Mouse (Mus musculus): ENCODE measurements around the gene Tll1. TPM values are rescaled to one million over a fixed set of nuclear protein-coding genes. Genes with fewer than 3 reads are reported as not detected.

Gene Tll1
- polyA plus RNA-seq, 1 experiment: 0.01 TPM

GRCm38 (mm10) chr8:64204167-64204566 lies 1.9 kb downstream of the Tll1 start:
- no peak overlapping the region for H3ac ChIP-seq (ENCODE audit: control insufficient read depth, insufficient read length)
- no peaks in the 10 kb centered on the region for H3K79me2 ChIP-seq (ENCODE audit: control insufficient read depth, insufficient read depth)
- peaks cover 19% of the 10 kb centered on the region for H3K27me3 ChIP-seq (ENCODE audit: control insufficient read depth, insufficient read depth, insufficient read length)
- no peaks in the 10 kb centered on the region for H3K36me3 ChIP-seq (ENCODE audit: control insufficient read depth, insufficient read depth)
- TF ChIP-seq SRF (IDR thresholded peaks at IDR 0.05; ENCODE audit: control insufficient read depth, insufficient read length, low read depth) (no peak), REST (IDR thresholded peaks at IDR 0.05; ENCODE audit: insufficient read depth, insufficient read length) (no peak), USF1 (IDR thresholded peaks at IDR 0.05; ENCODE audit: low read depth) (no peak), MYOG (IDR thresholded peaks at IDR 0.05; ENCODE audit: control insufficient read depth in 1 of 3, insufficient read depth in 1 of 3, insufficient read length in 2 of 3, low read depth in 2 of 3) (no peak), CEBPB (IDR thresholded peaks at IDR 0.05; ENCODE audit: insufficient read depth, poor library complexity, severe bottlenecking) (no peak), POLR2AphosphoS2 (IDR thresholded peaks at IDR 0.05; ENCODE audit: insufficient read length, low read depth) (no peak), TCF3 (IDR thresholded peaks at IDR 0.05; ENCODE audit: insufficient read length, low read depth) (no peak), E2F4 (IDR thresholded peaks at IDR 0.05; ENCODE audit: insufficient read depth) (no peak)
- H3K4me2 ChIP-seq (ENCODE audit: low read depth): no peak overlapping the region
- no peak overlapping the region for H3K4me3 ChIP-seq

- no peak overlapping the region for H3ac ChIP-seq (ENCODE audit: control insufficient read depth, insufficient read length)
- TF ChIP-seq E2F4 (IDR thresholded peaks at IDR 0.05; ENCODE audit: insufficient read depth) (no peak), MYOG (IDR thresholded peaks at IDR 0.05; ENCODE audit: control insufficient read depth in 1 of 3, insufficient read depth in 1 of 3, insufficient read length in 2 of 3, low read depth in 2 of 3) (no peak), SRF (IDR thresholded peaks at IDR 0.05; ENCODE audit: control insufficient read depth, insufficient read length, low read depth) (no peak), USF1 (IDR thresholded peaks at IDR 0.05; ENCODE audit: low read depth) (no peak), TCF3 (IDR thresholded peaks at IDR 0.05; ENCODE audit: insufficient read length, low read depth) (no peak), MAX (IDR thresholded peaks at IDR 0.05; ENCODE audit: low read depth) (no peak), POLR2AphosphoS2 (IDR thresholded peaks at IDR 0.05; ENCODE audit: insufficient read length, low read depth) (no peak), MYOD1 (IDR thresholded peaks at IDR 0.05; ENCODE audit: control insufficient read depth in 1 of 3, insufficient read length in 2 of 3, low read depth in 2 of 3) (no peak), CEBPB (IDR thresholded peaks at IDR 0.05; ENCODE audit: insufficient read depth, poor library complexity, severe bottlenecking) (no peak), POLR2A (IDR thresholded peaks at IDR 0.05; ENCODE audit: insufficient read length, low read depth) (no peak), TCF12 (IDR thresholded peaks at IDR 0.05; ENCODE audit: insufficient read depth, poor library complexity, severe bottlenecking) (no peak), REST (IDR thresholded peaks at IDR 0.05; ENCODE audit: insufficient read depth, insufficient read length) (no peak)
- no peaks in the 10 kb centered on the region for H3K36me3 ChIP-seq (ENCODE audit: control insufficient read depth, insufficient read depth)
- H3K79me2 ChIP-seq (ENCODE audit: control insufficient read depth, insufficient read depth): no peaks in the 10 kb centered on the region
- H3K4me2 ChIP-seq (ENCODE audit: low read depth): no peak overlapping the region
- no peaks in the 10 kb centered on the region for H3K27me3 ChIP-seq (ENCODE audit: control insufficient read depth, insufficient read depth, insufficient read length)
- H3K4me3 ChIP-seq: no peak overlapping the region
Measured at GRCm38 (mm10) chr8:64198326-64198725, 7.7 kb downstream of the Tll1 start.

GRCm38 (mm10) chr8:64193421-64193820 lies 12.7 kb downstream of the Tll1 start:
- Histone ChIP-seq H3K79me2 (ENCODE audit: control insufficient read depth, insufficient read depth) (no peaks in the 10 kb centered on the region), H3K36me3 (ENCODE audit: control insufficient read depth, insufficient read depth) (no peaks in the 10 kb centered on the region), H3K4me3 (no peak overlapping the region), H3ac (ENCODE audit: control insufficient read depth, insufficient read length) (no peak overlapping the region), H3K27me3 (ENCODE audit: control insufficient read depth, insufficient read depth, insufficient read length) (no peaks in the 10 kb centered on the region), H3K4me2 (ENCODE audit: low read depth) (no peak overlapping the region)
- TF ChIP-seq REST (IDR thresholded peaks at IDR 0.05; ENCODE audit: insufficient read depth, insufficient read length) (no peak), SRF (IDR thresholded peaks at IDR 0.05; ENCODE audit: control insufficient read depth, insufficient read length, low read depth) (no peak), CEBPB (IDR thresholded peaks at IDR 0.05; ENCODE audit: insufficient read depth, poor library complexity, severe bottlenecking) (no peak), MYOD1 (IDR thresholded peaks at IDR 0.05; ENCODE audit: control insufficient read depth in 1 of 3, insufficient read length in 2 of 3, low read depth in 2 of 3) (no peak), POLR2AphosphoS2 (IDR thresholded peaks at IDR 0.05; ENCODE audit: insufficient read length, low read depth) (no peak), USF1 (IDR thresholded peaks at IDR 0.05; ENCODE audit: low read depth) (no peak), MYOG (IDR thresholded peaks at IDR 0.05; ENCODE audit: control insufficient read depth in 1 of 3, insufficient read depth in 1 of 3, insufficient read length in 2 of 3, low read depth in 2 of 3) (no peak), E2F4 (IDR thresholded peaks at IDR 0.05; ENCODE audit: insufficient read depth) (no peak), MAX (IDR thresholded peaks at IDR 0.05; ENCODE audit: low read depth) (no peak), TCF12 (IDR thresholded peaks at IDR 0.05; ENCODE audit: insufficient read depth, poor library complexity, severe bottlenecking) (no peak), POLR2A (IDR thresholded peaks at IDR 0.05; ENCODE audit: insufficient read length, low read depth) (no peak), TCF3 (IDR thresholded peaks at IDR 0.05; ENCODE audit: insufficient read length, low read depth) (no peak)

- no peaks in the 10 kb centered on the region for H3K79me2 ChIP-seq (ENCODE audit: control insufficient read depth, insufficient read depth)
- no peaks in the 10 kb centered on the region for H3K27me3 ChIP-seq (ENCODE audit: control insufficient read depth, insufficient read depth, insufficient read length)
Measured at GRCm38 (mm10) chr8:64187881-64188280, 18.2 kb downstream of the Tll1 start.

More at GRCm38 (mm10) chr8:64187881-64188280, 18.2 kb downstream of the Tll1 start:
- H3ac ChIP-seq (ENCODE audit: control insufficient read depth, insufficient read length): no peak overlapping the region
- H3K4me3 ChIP-seq: no peak overlapping the region
- no peaks in the 10 kb centered on the region for H3K36me3 ChIP-seq (ENCODE audit: control insufficient read depth, insufficient read depth)
- no peak for TF ChIP-seq MYOD1 (IDR thresholded peaks at IDR 0.05; ENCODE audit: control insufficient read depth in 1 of 3, insufficient read length in 2 of 3, low read depth in 2 of 3)
- no peak for TF ChIP-seq POLR2AphosphoS2 (IDR thresholded peaks at IDR 0.05; ENCODE audit: insufficient read length, low read depth)
- no peak for TF ChIP-seq SRF (IDR thresholded peaks at IDR 0.05; ENCODE audit: control insufficient read depth, insufficient read length, low read depth)
- TF ChIP-seq MYOG (IDR thresholded peaks at IDR 0.05; ENCODE audit: control insufficient read depth in 1 of 3, insufficient read depth in 1 of 3, insufficient read length in 2 of 3, low read depth in 2 of 3): no peak
- TF ChIP-seq REST (IDR thresholded peaks at IDR 0.05; ENCODE audit: insufficient read depth, insufficient read length): no peak
- TF ChIP-seq TCF3 (IDR thresholded peaks at IDR 0.05; ENCODE audit: insufficient read length, low read depth): no peak
- TF ChIP-seq TCF12 (IDR thresholded peaks at IDR 0.05; ENCODE audit: insufficient read depth, poor library complexity, severe bottlenecking): no peak
- TF ChIP-seq MAX (IDR thresholded peaks at IDR 0.05; ENCODE audit: low read depth): no peak
- no peak for TF ChIP-seq POLR2A (IDR thresholded peaks at IDR 0.05; ENCODE audit: insufficient read length, low read depth)
- TF ChIP-seq CEBPB (IDR thresholded peaks at IDR 0.05; ENCODE audit: insufficient read depth, poor library complexity, severe bottlenecking): no peak
- TF ChIP-seq E2F4 (IDR thresholded peaks at IDR 0.05; ENCODE audit: insufficient read depth): no peak
- TF ChIP-seq USF1 (IDR thresholded peaks at IDR 0.05; ENCODE audit: low read depth): no peak
- no peak overlapping the region for H3K4me2 ChIP-seq (ENCODE audit: low read depth)

Data from myocyte (in vitro differentiated cells).